Mouse (Mus musculus) lung, adult 2 months (tissue): ENCODE data around the gene Slc35b4.

Source experiments
- CTCF ChIP-seq: fragments of 200-500 bp; IDR thresholded peaks from 2 replicates; pipeline ENCODE4 v1.5.1; 2011; ENCODE audit warnings: mild to moderate bottlenecking, low read length, control low read depth; ENCODE audit not compliant: insufficient read depth
- POLR2A ChIP-seq: fragments of 200-500 bp; IDR thresholded peaks from 2 replicates; pipeline ENCODE4 v1.6.1; 2011; ENCODE audit warnings: low read depth, mild to moderate bottlenecking, control low read depth, low read length, borderline replicate concordance; ENCODE audit errors: extremely low read depth

DNA sequence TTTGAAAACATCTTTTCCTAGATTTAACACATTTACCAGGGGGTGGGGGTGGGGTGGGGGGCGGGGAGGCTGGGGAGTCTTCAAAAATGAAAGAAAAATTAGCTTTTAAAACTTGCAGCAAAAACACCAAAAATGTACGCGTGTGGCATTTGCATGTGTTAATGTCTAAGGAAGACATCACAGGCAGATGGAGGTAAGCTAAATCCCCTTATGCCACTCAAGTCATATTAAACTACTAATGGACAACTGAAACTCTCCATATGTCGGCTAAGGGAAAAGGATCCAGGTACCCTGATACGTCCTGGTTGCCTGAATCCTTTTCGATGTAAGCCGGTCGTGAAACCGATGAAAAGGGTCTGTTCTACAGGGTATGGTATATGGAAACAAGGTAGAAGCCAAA is 27.8 kb downstream of the Slc35b4 start:
- TF ChIP-seq CTCF: no peak
- no peak for TF ChIP-seq POLR2A
